Mouse (Mus musculus) megakaryocyte progenitor cell, adult 5-6 weeks (primary cell): ENCODE data around the gene Klhl29. TPM values are rescaled to one million over a fixed set of nuclear protein-coding genes. Genes with fewer than 3 reads are reported as not detected.

ENCODE experiments used
- ATAC-seq: replicated peaks from 2 replicates; pipeline ENCODE4 v1.8.0; 2016; ENCODE audit warnings: mild to moderate bottlenecking, moderate TSS enrichment, inconsistent platforms; ENCODE audit not compliant: poor library complexity
- total RNA-seq, 2 experiments: library from RNA; stranded (forward) in 1 of 2; stranded (reverse) in 1 of 2; fragments of 157-497, 149-512 nt in 1 of 2; fragments of 200-1000 nt in 1 of 2; gene quantifications; 2 replicates each; pipeline versions ENCODE4 v1.2.3 to v1.2.4; 2015 to 2017

Klhl29 gene
- total RNA-seq, 2 experiments from 2014 or later = not detected

DNA sequence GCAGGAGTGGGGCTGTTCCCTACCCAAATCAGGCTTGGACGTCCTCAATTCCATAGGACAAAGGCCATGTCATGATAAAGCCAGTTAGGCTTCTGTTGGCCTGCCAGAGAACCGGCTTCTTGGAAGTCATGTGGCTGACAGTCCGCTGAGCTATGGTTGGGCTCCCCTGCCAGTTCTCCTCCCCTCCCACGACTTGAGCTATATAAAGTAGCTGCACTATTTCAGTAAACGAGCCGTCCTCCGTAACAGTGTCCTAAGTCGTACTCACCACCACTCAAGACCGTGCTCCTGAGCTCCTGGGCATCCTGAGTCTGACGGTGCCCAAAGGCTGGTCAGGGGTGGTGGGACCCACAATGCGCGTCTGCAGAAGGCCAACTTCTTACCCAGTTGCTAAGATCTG lies 302.3 kb downstream of the Klhl29 start:
- no peak for ATAC-seq

DNA sequence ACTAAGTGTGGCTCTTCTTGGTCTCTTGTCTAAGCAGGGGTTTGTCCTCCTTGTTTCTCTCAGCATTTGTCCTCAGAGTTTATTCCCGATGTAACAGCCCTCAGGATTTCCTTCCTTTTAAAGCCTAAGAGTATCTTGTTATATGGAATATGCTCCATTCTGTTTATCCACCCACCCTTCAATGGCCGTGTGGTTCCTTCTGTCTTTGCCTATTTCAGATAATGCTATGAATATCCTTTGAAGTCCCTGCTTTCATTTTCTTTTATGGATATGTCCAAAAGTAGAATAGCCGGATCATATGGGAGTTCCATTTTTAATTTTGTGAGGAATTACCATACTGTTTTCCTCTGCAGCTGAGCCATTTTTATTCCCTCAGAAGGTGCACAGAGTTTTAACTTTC lies 305.4 kb downstream of the Klhl29 start:
- no peak for ATAC-seq

GRCm38 (mm10) chr12:5067590-5067989 lies 307.9 kb downstream of the Klhl29 start:
- ATAC-seq = no peak

DNA sequence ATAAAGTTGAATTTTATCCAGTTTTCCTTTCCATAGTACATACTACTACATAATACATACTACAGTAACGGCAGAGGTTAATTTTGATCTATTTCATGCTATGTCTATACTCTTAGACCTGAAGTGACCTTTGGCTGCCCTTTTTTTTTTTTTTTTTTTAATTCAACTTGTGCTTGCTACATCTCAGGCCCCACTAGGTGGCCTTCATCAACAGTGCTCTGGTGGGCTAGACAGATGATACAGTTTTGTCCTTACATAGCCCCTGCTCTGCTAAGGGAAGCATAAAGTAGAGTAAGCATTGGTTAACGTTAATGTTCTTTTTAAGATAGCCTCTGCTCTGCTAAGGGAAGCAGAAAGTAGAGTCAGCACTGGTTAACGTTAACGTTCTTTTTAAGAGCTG lies 327.4 kb downstream of the Klhl29 start:
- ATAC-seq = no peak

DNA sequence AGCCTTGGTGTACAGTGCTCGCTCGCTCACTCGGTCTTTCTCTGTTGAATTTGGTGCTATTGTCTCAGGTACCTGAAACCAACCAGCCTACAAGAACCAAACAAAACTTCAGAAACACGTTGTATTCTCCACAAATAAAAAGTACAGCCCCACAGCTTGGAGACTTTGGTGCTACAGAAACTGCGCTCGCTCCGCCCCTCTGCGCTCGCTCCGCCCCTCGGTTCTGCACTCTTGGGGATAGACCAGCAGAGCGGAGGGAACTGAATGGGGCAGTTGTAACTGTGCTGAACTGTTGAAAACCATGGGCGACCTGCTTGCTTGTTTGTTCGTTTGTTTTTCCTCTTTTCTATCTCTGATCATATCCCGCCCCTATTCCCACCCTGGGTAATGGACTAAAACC lies 331.3 kb downstream of the Klhl29 start:
- no peak for ATAC-seq

DNA sequence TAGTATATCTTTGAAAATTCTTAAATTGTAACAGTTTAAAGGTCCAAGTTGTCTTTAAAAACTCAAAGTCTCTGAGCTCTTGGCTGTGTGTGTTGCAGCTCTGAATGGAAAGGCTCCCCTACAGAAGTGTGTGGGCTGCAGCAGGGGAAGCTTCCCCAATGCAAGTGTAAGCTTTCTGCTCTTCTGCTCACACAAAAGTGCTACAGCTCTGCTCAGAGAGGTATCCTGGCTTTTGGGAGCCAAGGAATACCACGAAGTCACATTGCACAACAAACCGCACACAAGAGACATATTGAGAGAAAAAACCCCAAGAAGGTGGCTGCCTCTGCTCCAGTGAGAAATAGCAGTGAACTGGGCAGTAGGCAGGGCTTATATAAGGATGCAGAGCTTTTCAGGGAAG lies 337.5 kb downstream of the Klhl29 start:
- no peak for ATAC-seq

DNA sequence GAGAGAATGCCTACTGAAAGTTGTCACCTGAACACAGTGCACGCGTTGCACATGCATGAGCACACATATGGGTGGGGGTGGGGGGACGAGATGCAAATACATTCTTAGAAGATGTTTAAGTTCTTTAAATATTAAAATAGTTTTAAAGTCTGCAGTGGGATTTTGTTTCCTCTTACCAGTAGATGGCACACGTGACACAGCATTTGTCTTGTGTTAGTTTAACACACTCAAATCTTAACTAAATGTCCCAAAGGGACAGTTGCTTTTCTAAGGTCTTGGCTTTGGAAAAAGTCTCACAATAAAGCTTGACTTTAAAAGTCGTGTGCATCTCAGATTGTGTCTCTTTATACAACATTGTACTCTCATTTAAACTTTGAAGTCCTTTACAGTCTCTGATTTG lies 346.4 kb downstream of the Klhl29 start:
- no peak for ATAC-seq
